Mouse (Mus musculus) spleen, adult 2 months (tissue): Measurements from ENCODE around the gene Elavl4. TPM values are rescaled to one million over a fixed set of nuclear protein-coding genes. Genes with fewer than 3 reads are reported as not detected.

Experiments
- DNase-seq, 2 experiments: peaks; one replicate each; pipeline versions ENCODE4 v3.0.0 to v3.0.0-alpha.2; 2012 to 2021; ENCODE audit warnings: low spot score in 2 of 2, low read depth in 1 of 2
- H3K27ac ChIP-seq: fragments of 200-500 bp; 2 replicates; pipeline ENCODE4 v1.5.1; 2012; ENCODE audit warnings: low read length, inconsistent platforms; ENCODE audit not compliant: insufficient read depth
- H3K27me3 ChIP-seq: fragments of 200-500 bp; 2 replicates; pipeline ENCODE4 v1.6.1; 2012; ENCODE audit warnings: mild to moderate bottlenecking, moderate library complexity, low read length, inconsistent platforms; ENCODE audit not compliant: control insufficient read depth, insufficient read depth
- H3K36me3 ChIP-seq: fragments of 200-500 bp; 2 replicates; pipeline ENCODE4 v1.6.1; 2012; ENCODE audit warnings: mild to moderate bottlenecking, low read length, inconsistent platforms; ENCODE audit not compliant: control insufficient read depth, insufficient read depth
- H3K4me1 ChIP-seq: fragments of 200-500 bp; 2 replicates; pipeline ENCODE4 v1.6.1; 2011; ENCODE audit warnings: inconsistent platforms; ENCODE audit not compliant: control insufficient read depth, insufficient read depth, insufficient read length
- H3K4me3 ChIP-seq: fragments of 200-500 bp; 2 replicates; pipeline ENCODE4 v1.5.1; 2011; ENCODE audit warnings: mild to moderate bottlenecking, inconsistent platforms; ENCODE audit not compliant: insufficient read depth, insufficient read length; ENCODE audit errors: extremely low read depth
- CTCF ChIP-seq: fragments of 200-500 bp; IDR thresholded peaks from 2 replicates; pipeline ENCODE4 v1.5.1; 2011; ENCODE audit warnings: mild to moderate bottlenecking, inconsistent platforms; ENCODE audit not compliant: insufficient read depth, insufficient read length, insufficient replicate concordance; ENCODE audit errors: extremely low read depth
- POLR2A ChIP-seq: fragments of 200-500 bp; IDR thresholded peaks from 2 replicates; pipeline ENCODE4 v1.6.1; 2011; ENCODE audit warnings: low read depth, low read length, inconsistent platforms
- WGBS: fragments of 180-500 bp; shearing (Covaris S2); methylation state at CpG from one replicate; pipeline ENCODE4 v1.1.7; 2018; 5-methylcytosine and 5-hydroxymethylcytosine counted together
- polyA plus RNA-seq: library from polyadenylated mRNA; depleted of rRNA; stranded (reverse); fragments of >200 nt; gene quantifications from 2 replicates; pipeline ENCODE4 v1.2.3, GENCODE M21; 2012

The Elavl4 gene
- polyA plus RNA-seq, 1 experiment, result 0.36 TPM

GRCm38 (mm10) chr4:110290056-110290455 is 61.7 kb downstream of the Elavl4 start:
- Histone ChIP-seq H3K4me3 (no peak overlapping the region), H3K4me1 (no peaks in the 10 kb centered on the region), H3K27ac (no peak overlapping the region), H3K27me3 (no peaks in the 10 kb centered on the region), H3K36me3 (no peaks in the 10 kb centered on the region)
- TF ChIP-seq CTCF, result no peak
- TF ChIP-seq POLR2A, result no peak
- 86% methylated on average over 12 of the region's 12 CpGs for WGBS
- DNase-seq, result no peak

GRCm38 (mm10) chr4:110287412-110288067 is 64.2 kb downstream of the Elavl4 start:
- H3K4me3 ChIP-seq, result no peak overlapping the region
- no peak overlapping the region for H3K27ac ChIP-seq
- 23% methylated on average over 11 of the region's 11 CpGs for WGBS
- H3K36me3 ChIP-seq, result no peaks in the 10 kb centered on the region
- no peak for TF ChIP-seq CTCF
- no peak for TF ChIP-seq POLR2A
- no peak for DNase-seq
- no peaks in the 10 kb centered on the region for H3K27me3 ChIP-seq
- H3K4me1 ChIP-seq, result no peaks in the 10 kb centered on the region

GRCm38 (mm10) chr4:110286841-110287240 is 64.9 kb downstream of the Elavl4 start:
- Histone ChIP-seq H3K4me1 (no peaks in the 10 kb centered on the region), H3K27me3 (no peaks in the 10 kb centered on the region), H3K36me3 (no peaks in the 10 kb centered on the region), H3K27ac (no peak overlapping the region), H3K4me3 (no peak overlapping the region)
- 13% methylated on average over 7 of the region's 7 CpGs for WGBS
- TF ChIP-seq POLR2A (no peak), CTCF (no peak)
- no peak for DNase-seq

GRCm38 (mm10) chr4:110286371-110286781 is 65.3 kb downstream of the Elavl4 start:
- no peaks in the 10 kb centered on the region for H3K4me1 ChIP-seq

GRCm38 (mm10) chr4:110285346-110286330 is 66.1 kb downstream of the Elavl4 start:
- Histone ChIP-seq H3K27me3 (no peaks in the 10 kb centered on the region), H3K36me3 (no peaks in the 10 kb centered on the region), H3K4me1 (no peaks in the 10 kb centered on the region), H3K4me3 (no peak overlapping the region), H3K27ac (no peak overlapping the region)
- no peak for DNase-seq
- 6% methylated on average over 15 of the region's 15 CpGs for WGBS
- no peak for TF ChIP-seq CTCF
- no peak for TF ChIP-seq POLR2A

More at GRCm38 (mm10) chr4:110286371-110286781, 65.3 kb downstream of the Elavl4 start:
- no peaks in the 10 kb centered on the region for H3K36me3 ChIP-seq
- TF ChIP-seq CTCF, result no peak
- no peak for TF ChIP-seq POLR2A
- 3% methylated on average over 9 of the region's 9 CpGs for whole genome bisulfite sequencing
- no peak for DNase-seq
- H3K27ac ChIP-seq, result no peak overlapping the region
- H3K27me3 ChIP-seq, result no peaks in the 10 kb centered on the region
- H3K4me3 ChIP-seq, result no peak overlapping the region

- H3K4me3 ChIP-seq, result no peak overlapping the region
- TF ChIP-seq CTCF, result no peak
- TF ChIP-seq POLR2A, result no peak
- H3K27me3 ChIP-seq, result no peaks in the 10 kb centered on the region
- no peaks in the 10 kb centered on the region for H3K36me3 ChIP-seq
- no peaks in the 10 kb centered on the region for H3K4me1 ChIP-seq
- no peak for DNase-seq
- 80% methylated on average over 3 of the region's 3 CpGs for whole genome bisulfite sequencing
- H3K27ac ChIP-seq, result no peak overlapping the region
Observed at GRCm38 (mm10) chr4:110284446-110284845, 67.3 kb downstream of the Elavl4 start.
